Mouse (Mus musculus) kidney, adult 2 months (tissue): ENCODE data around the gene Olfr52. TPM values are rescaled to one million over a fixed set of nuclear protein-coding genes. Genes with fewer than 3 reads are reported as not detected.
"Not testable (repeated sequence)": the region's sequence is repeated elsewhere in the genome, so short reads cannot be mapped to it uniquely, and the experiment has no call there.

Experiments
- DNase-seq: peaks from one replicate; pipeline ENCODE4 v3.0.0; 2021
- H3K27ac ChIP-seq: fragments of 200-500 bp; 2 replicates; pipeline ENCODE4 v1.5.1; 2012; ENCODE audit warnings: low read depth, low read length, control low read depth, inconsistent platforms; ENCODE audit not compliant: insufficient read depth
- H3K27me3 ChIP-seq: fragments of 200-500 bp; replicated peaks from 2 replicates; pipeline ENCODE4 v1.6.1; 2012; ENCODE audit warnings: mild to moderate bottlenecking, moderate library complexity, low read length, inconsistent platforms; ENCODE audit not compliant: control insufficient read depth, insufficient read depth
- H3K36me3 ChIP-seq: fragments of 200-500 bp; 2 replicates; pipeline ENCODE4 v1.6.1; 2012; ENCODE audit warnings: mild to moderate bottlenecking, moderate library complexity, low read length, inconsistent platforms; ENCODE audit not compliant: control insufficient read depth, insufficient read depth
- H3K4me1 ChIP-seq: fragments of 200-500 bp; 2 replicates; pipeline ENCODE4 v1.6.1; 2011; ENCODE audit warnings: low read length; ENCODE audit not compliant: control insufficient read depth, insufficient read depth
- H3K4me3 ChIP-seq: fragments of 200-500 bp; 2 replicates; pipeline ENCODE4 v1.5.1; 2011; ENCODE audit warnings: mild to moderate bottlenecking, low read depth, low read length, control low read depth; ENCODE audit not compliant: insufficient read depth
- CTCF ChIP-seq: fragments of 200-500 bp; conservative IDR thresholded peaks from 2 replicates; pipeline ENCODE4 v1.5.1; 2011; ENCODE audit warnings: low read depth, mild to moderate bottlenecking, control low read depth, low read length, moderate library complexity, mixed read lengths; ENCODE audit not compliant: insufficient read depth, insufficient read length
- POLR2A ChIP-seq: fragments of 200-500 bp; IDR thresholded peaks from one replicate; pipeline ENCODE4 v1.6.1; 2011; ENCODE audit warnings: low read depth, low read length, control low read depth
- WGBS: fragments of 180-500 bp; shearing (Covaris S2); methylation state at CpG from one replicate; pipeline ENCODE4 v1.1.7; 2018; 5-methylcytosine and 5-hydroxymethylcytosine counted together
- polyA plus RNA-seq: library from polyadenylated mRNA; depleted of rRNA; stranded (reverse); fragments of >200 nt; gene quantifications from 2 replicates; pipeline ENCODE4 v1.2.3, GENCODE M21; 2012; rRNA removed

Gene Olfr52
- polyA plus RNA-seq, result not detected in 2 replicates

- no peak within 1 kb of the TSS for H3K27ac ChIP-seq
- no peaks in the 10 kb centered on the region for H3K36me3 ChIP-seq
- H3K4me1 ChIP-seq, result no peaks in the 10 kb centered on the region
- DNase-seq, result no peak
- TF ChIP-seq CTCF (no peak), POLR2A (no peak)
- no peaks in the 10 kb centered on the region for H3K27me3 ChIP-seq
- no peak within 1 kb of the TSS for H3K4me3 ChIP-seq
Observed at GRCm38 (mm10) chr2:86185583-86185982, at the start of gene Olfr52. Gene Olfr52, minus strand, starts transcription at chr2:86185683.

- Histone ChIP-seq H3K4me3 (no peak within 1 kb of the TSS), H3K27ac (no peak within 1 kb of the TSS), H3K36me3 (no peaks in the 10 kb centered on the region), H3K27me3 (no peaks in the 10 kb centered on the region), H3K4me1 (no peaks in the 10 kb centered on the region)
- no peak for DNase-seq
- WGBS, result 87% methylated on average over 1 of the region's 1 CpGs
- TF ChIP-seq POLR2A (no peak), CTCF (no peak)
Observed at GRCm38 (mm10) chr2:86231301-86231700, 45.8 kb upstream of the Olfr52 start, which contains the start of gene Olfr1047. Gene Olfr1047, minus strand, starts transcription at chr2:86231401.

GRCm38 (mm10) chr2:86219214-86219613, 33.7 kb upstream of the Olfr52 start, which contains the start of gene Olfr1046:
Gene Olfr1046, minus strand, starts transcription at chr2:86219314.
- Histone ChIP-seq H3K4me3 (no peak within 1 kb of the TSS), H3K36me3 (no peaks in the 10 kb centered on the region), H3K27me3 (no peaks in the 10 kb centered on the region), H3K27ac (no peak within 1 kb of the TSS), H3K4me1 (no peaks in the 10 kb centered on the region)
- TF ChIP-seq CTCF (no peak), POLR2A (no peak)
- 56% methylated on average over 2 of the region's 2 CpGs for WGBS
- no peak for DNase-seq

- H3K4me1 ChIP-seq, result no peaks in the 10 kb centered on the region
- H3K4me3 ChIP-seq, result no peak within 1 kb of the TSS
- no peak within 1 kb of the TSS for H3K27ac ChIP-seq
- no peaks in the 10 kb centered on the region for H3K36me3 ChIP-seq
- no peaks in the 10 kb centered on the region for H3K27me3 ChIP-seq
- no peak for DNase-seq
- no peak for TF ChIP-seq POLR2A
- TF ChIP-seq CTCF, result no peak
Observed at GRCm38 (mm10) chr2:86202909-86203308, 17.4 kb upstream of the Olfr52 start, which contains the start of gene Olfr1045. Gene Olfr1045, minus strand, starts transcription at chr2:86203009.

GRCm38 (mm10) chr2:86195863-86196262, 10.4 kb upstream of the Olfr52 start:
- Histone ChIP-seq H3K27ac (no peak overlapping the region), H3K27me3 (no peaks in the 10 kb centered on the region), H3K4me3 (no peak overlapping the region), H3K36me3 (no peaks in the 10 kb centered on the region), H3K4me1 (no peaks in the 10 kb centered on the region)
- 47% methylated on average over 1 of the region's 1 CpGs for WGBS
- no peak for TF ChIP-seq POLR2A
- TF ChIP-seq CTCF, result no peak
- DNase-seq, result no peak

GRCm38 (mm10) chr2:86179950-86180349, 5.5 kb downstream of the Olfr52 start:
- DNase-seq, result no peak
- TF ChIP-seq CTCF, result no peak
- no peak for TF ChIP-seq POLR2A

GRCm38 (mm10) chr2:86177720-86178119, 7.8 kb downstream of the Olfr52 start, which contains the start of gene Olfr1044:
Gene Olfr1044, minus strand, starts transcription at chr2:86177820.
- no peaks in the 10 kb centered on the region for H3K4me1 ChIP-seq
- H3K27ac ChIP-seq, result no peak within 1 kb of the TSS
- TF ChIP-seq POLR2A, result no peak
- TF ChIP-seq CTCF, result no peak
- DNase-seq, result no peak
- H3K4me3 ChIP-seq, result no peak within 1 kb of the TSS
- no peaks in the 10 kb centered on the region for H3K27me3 ChIP-seq
- no peaks in the 10 kb centered on the region for H3K36me3 ChIP-seq

More at GRCm38 (mm10) chr2:86179950-86180349, 5.5 kb downstream of the Olfr52 start:
- no peak overlapping the region for H3K27ac ChIP-seq
- WGBS, result 85% methylated on average over 3 of the region's 3 CpGs
- no peaks in the 10 kb centered on the region for H3K4me1 ChIP-seq
- no peaks in the 10 kb centered on the region for H3K36me3 ChIP-seq
- H3K4me3 ChIP-seq, result no peak overlapping the region
- H3K27me3 ChIP-seq, result no peaks in the 10 kb centered on the region

GRCm38 (mm10) chr2:86175422-86175821, 10.1 kb downstream of the Olfr52 start:
- DNase-seq, H3K36me3 ChIP-seq, H3K4me1 ChIP-seq, H3K27ac ChIP-seq, H3K27me3 ChIP-seq, H3K4me3 ChIP-seq: not testable (repeated sequence)
- 76% methylated on average over 7 of the region's 7 CpGs for WGBS
